Mouse (Mus musculus) hindbrain, postnatal 0 days (tissue): Measurements from ENCODE around the gene Mark4. TPM values are rescaled to one million over a fixed set of nuclear protein-coding genes. Genes with fewer than 3 reads are reported as not detected.

ENCODE experiments used
- ATAC-seq: fragments of 200-750 bp; cut with Nextera tagmentation; 2 replicates; pipeline ENCODE4 v1.8.0; 2017; ENCODE audit warnings: mild to moderate bottlenecking, moderate TSS enrichment, moderate library complexity
- DNase-seq: peaks from one replicate; pipeline ENCODE4 v3.0.0-alpha.2; 2015; ENCODE audit warnings: low spot score
- H3K27ac ChIP-seq: fragments of 300-500 bp; sonication (generic); 2 replicates; pipeline ENCODE4 v1.5.1; 2014; ENCODE audit warnings: mild to moderate bottlenecking
- H3K27me3 ChIP-seq: fragments of 300-500 bp; sonication (generic); 2 replicates; pipeline ENCODE4 v1.6.1; 2014; ENCODE audit warnings: low read length, mixed read lengths; ENCODE audit not compliant: insufficient read depth
- H3K36me3 ChIP-seq: fragments of 300-500 bp; sonication (generic); 2 replicates; pipeline ENCODE4 v1.6.1; 2014; ENCODE audit warnings: low read length, mixed read lengths; ENCODE audit not compliant: insufficient read depth
- H3K4me1 ChIP-seq: fragments of 300-500 bp; sonication (generic); 2 replicates; pipeline ENCODE4 v1.6.1; 2014; ENCODE audit warnings: antibody characterized with exemption, low read length, mixed read lengths; ENCODE audit not compliant: insufficient read depth
- H3K4me2 ChIP-seq: fragments of 300-500 bp; sonication (generic); 2 replicates; pipeline ENCODE4 v1.6.1; 2014; ENCODE audit warnings: low read depth, mild to moderate bottlenecking, low read length, moderate library complexity, mixed read lengths
- H3K4me3 ChIP-seq: fragments of 300-500 bp; sonication (generic); 2 replicates; pipeline ENCODE4 v1.5.1; 2014; ENCODE audit warnings: low read length
- H3K9ac ChIP-seq: fragments of 300-500 bp; sonication (generic); replicated peaks from 2 replicates; pipeline ENCODE4 v1.6.1; 2014; ENCODE audit warnings: mild to moderate bottlenecking, low read length, moderate library complexity, mixed read lengths
- H3K9me3 ChIP-seq: fragments of 300-500 bp; sonication (generic); 2 replicates; pipeline ENCODE4 v1.6.1; 2016; ENCODE audit warnings: low read length, mixed read lengths
- CTCF ChIP-seq: IDR thresholded peaks from 2 replicates; pipeline ENCODE4 v1.5.1; 2016; ENCODE audit warnings: antibody characterized with exemption, control low read depth, low read depth
- WGBS: fragments of 180-500 bp; shearing (Covaris S2); extraction: QIAGEN DNeasy Blood & Tissue Kit; methylation state at CpG from one replicate; pipeline ENCODE4 v1.1.7; 2014; 5-methylcytosine and 5-hydroxymethylcytosine counted together
- polyA plus RNA-seq: library from polyadenylated mRNA; unstranded; fragments of >200 nt; fragmentation: Nextera tagmentation; extraction: Ambion mirVana; gene quantifications from 2 replicates; pipeline ENCODE4 v1.2.1, GENCODE M21; 2015
- total RNA-seq: library from RNA; depleted of rRNA; stranded (reverse); fragments of >200 nt; gene quantifications from 2 replicates; pipeline ENCODE4 v1.2.3, GENCODE M21; 2014; rRNA removed

The Mark4 gene
- total RNA-seq (60.3 and 60.5 TPM in 2 replicates), polyA plus RNA-seq (16.2 and 18.1 TPM in 2 replicates)

- WGBS = 1% methylated on average over 23 of the region's 42 CpGs
- H3K4me1 ChIP-seq = peaks cover 18% of the 10 kb centered on the region; the same call in 1 of the 2 replicates
- no peaks in the 10 kb centered on the region for H3K9me3 ChIP-seq
- no peaks in the 10 kb centered on the region for H3K27me3 ChIP-seq
- DNase-seq = peak; percentile 90
- H3K4me3 ChIP-seq = peak within 1 kb of the TSS; percentile 67
- peak within 1 kb of the TSS; percentile 78 for H3K27ac ChIP-seq
- peak within 1 kb of the TSS; percentile 95 for H3K4me2 ChIP-seq
- no peak for TF ChIP-seq CTCF
- H3K36me3 ChIP-seq = no peaks in the 10 kb centered on the region
- peak within 1 kb of the TSS; percentile 81 for H3K9ac ChIP-seq
- ATAC-seq = peak; percentile 85
Measured at GRCm38 (mm10) chr7:19458591-19459111, at the start of gene Mark4. Mark4 (minus strand) TSS chr7:19458821.

GRCm38 (mm10) chr7:19507612-19507981 is 49.0 kb upstream of the Mark4 start:
- Histone ChIP-seq H3K27me3 (no peaks in the 10 kb centered on the region), H3K9me3 (no peaks in the 10 kb centered on the region), H3K9ac (peak overlapping the region; percentile 78), H3K36me3 (no peaks in the 10 kb centered on the region), H3K4me1 (peaks cover 11% of the 10 kb centered on the region; the same call in 1 of the 2 replicates), H3K4me3 (peak overlapping the region; percentile 76), H3K4me2 (peak overlapping the region; percentile 88), H3K27ac (peak overlapping the region; percentile 83)
- DNase-seq = no peak
- no peak for TF ChIP-seq CTCF
- WGBS = 4% methylated on average over 18 of the region's 18 CpGs
- no peak for ATAC-seq

- peak overlapping the region; percentile 88 for H3K4me2 ChIP-seq
- peak overlapping the region; percentile 76 for H3K4me3 ChIP-seq
- peak overlapping the region; percentile 78 for H3K9ac ChIP-seq
- H3K27ac ChIP-seq = peak overlapping the region; percentile 83
- H3K36me3 ChIP-seq = no peaks in the 10 kb centered on the region
- under 1% methylated on average over 70 of the region's 71 CpGs for WGBS
- DNase-seq (peak; percentile 90), ATAC-seq (peak; percentile 39)
- no peak for TF ChIP-seq CTCF
- H3K9me3 ChIP-seq = no peaks in the 10 kb centered on the region
- H3K4me1 ChIP-seq = peaks cover 11% of the 10 kb centered on the region; the same call in 1 of the 2 replicates
- H3K27me3 ChIP-seq = no peaks in the 10 kb centered on the region
Measured at GRCm38 (mm10) chr7:19506969-19507611, 48.5 kb upstream of the Mark4 start.

- Histone ChIP-seq H3K27ac (peak overlapping the region; percentile 83; the same call in 1 of the 2 replicates), H3K36me3 (no peaks in the 10 kb centered on the region), H3K9me3 (no peaks in the 10 kb centered on the region), H3K27me3 (no peaks in the 10 kb centered on the region), H3K4me1 (peaks cover 11% of the 10 kb centered on the region; the same call in 1 of the 2 replicates), H3K4me2 (peak overlapping the region; percentile 88), H3K4me3 (no peak overlapping the region), H3K9ac (no peak overlapping the region)
- DNase-seq = no peak
- TF ChIP-seq CTCF = peak; percentile 28; the same call in 1 of the 2 replicates
- WGBS = 23% methylated on average over 6 of the region's 6 CpGs
- ATAC-seq = no peak
Measured at GRCm38 (mm10) chr7:19506326-19506725, 47.7 kb upstream of the Mark4 start.

- Histone ChIP-seq H3K27ac (no peak overlapping the region), H3K4me3 (no peak overlapping the region), H3K9me3 (no peaks in the 10 kb centered on the region), H3K4me1 (0 out of 2 replicates have a peak, but pooled peaks cover 4% of the 10 kb centered on the region), H3K36me3 (no peaks in the 10 kb centered on the region), H3K27me3 (no peaks in the 10 kb centered on the region), H3K4me2 (no peak overlapping the region), H3K9ac (no peak overlapping the region)
- WGBS = 39% methylated on average over 5 of the region's 5 CpGs
- TF ChIP-seq CTCF = peak; percentile 90
- ATAC-seq (no peak), DNase-seq (peak; percentile 52)
Measured at GRCm38 (mm10) chr7:19503481-19504068, 45.0 kb upstream of the Mark4 start.

- Histone ChIP-seq H3K27ac (no peak overlapping the region), H3K9ac (no peak overlapping the region), H3K27me3 (no peaks in the 10 kb centered on the region), H3K9me3 (no peaks in the 10 kb centered on the region), H3K4me1 (0 out of 2 replicates have a peak, but pooled peaks cover under 1% of the 10 kb centered on the region), H3K4me2 (no peak overlapping the region), H3K4me3 (no peak overlapping the region), H3K36me3 (no peaks in the 10 kb centered on the region)
- DNase-seq (no peak), ATAC-seq (no peak)
- TF ChIP-seq CTCF = no peak
- 79% methylated on average over 4 of the region's 4 CpGs for WGBS
Measured at GRCm38 (mm10) chr7:19501658-19502057, 43.0 kb upstream of the Mark4 start.
